Mouse (Mus musculus) liver, adult 10 weeks (tissue): ENCODE measurements around the gene Naa40. TPM values are rescaled to one million over a fixed set of nuclear protein-coding genes. Genes with fewer than 3 reads are reported as not detected.

Experiments
- polyA plus RNA-seq: library from polyadenylated mRNA; stranded (reverse); fragments of 350-450 nt; fragmentation: Illumina TruSeq; extraction: RNeasy Lipid Tissue Mini Kit (QIAGEN cat#74804); gene quantifications from one replicate; pipeline ENCODE4 v1.2.3, GENCODE M21; 2014; ENCODE audit warnings: low read depth, low replicate concordance

The Naa40 gene
- 4.1 TPM for polyA plus RNA-seq

DNA sequence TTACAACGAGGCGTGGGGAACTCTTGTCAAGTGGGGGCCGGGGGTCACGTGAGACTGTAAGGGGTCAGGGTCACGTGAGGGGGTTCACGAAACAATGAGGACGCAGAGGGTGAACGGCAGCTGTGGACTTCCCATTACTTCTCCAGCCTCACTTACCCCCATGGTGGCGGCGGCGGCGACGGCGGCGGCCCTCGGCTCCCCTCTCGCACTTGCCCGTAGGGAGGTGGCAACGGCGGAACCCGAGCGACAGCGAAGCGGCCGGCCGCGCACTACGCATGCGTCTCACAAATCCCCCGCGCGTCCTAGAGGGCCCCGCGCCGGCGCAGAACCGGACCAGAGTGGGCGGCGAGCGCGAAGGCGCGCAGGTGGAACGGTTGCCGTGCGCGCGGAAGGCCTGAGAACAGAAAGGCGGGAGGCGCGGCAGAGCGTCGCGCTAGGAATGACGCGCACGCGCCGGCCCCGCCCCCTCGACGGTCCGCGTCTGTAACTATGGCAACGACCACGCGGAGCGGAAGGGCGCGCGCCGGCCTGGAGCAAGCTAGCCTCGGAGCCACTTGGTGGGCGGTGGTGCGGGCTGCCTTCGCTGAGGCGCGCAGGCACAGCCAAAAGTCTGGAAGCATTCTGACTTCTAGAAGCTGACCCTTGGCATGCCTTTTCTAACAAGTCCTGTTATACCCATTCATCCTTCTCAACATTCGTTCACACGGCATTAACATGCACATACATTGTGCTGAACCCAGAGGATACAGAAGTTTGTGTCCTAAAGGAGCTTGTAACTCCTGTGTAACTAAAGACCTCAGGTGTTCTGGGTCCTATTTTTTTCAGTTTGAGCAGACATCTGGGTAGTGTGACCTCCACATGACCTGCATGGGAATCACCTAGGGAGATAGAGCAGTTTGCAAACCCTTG, at the start of gene Naa40:
TSS of gene Naa40 (minus strand) at position 402 of the 909 bp plus-strand sequence.

DNA sequence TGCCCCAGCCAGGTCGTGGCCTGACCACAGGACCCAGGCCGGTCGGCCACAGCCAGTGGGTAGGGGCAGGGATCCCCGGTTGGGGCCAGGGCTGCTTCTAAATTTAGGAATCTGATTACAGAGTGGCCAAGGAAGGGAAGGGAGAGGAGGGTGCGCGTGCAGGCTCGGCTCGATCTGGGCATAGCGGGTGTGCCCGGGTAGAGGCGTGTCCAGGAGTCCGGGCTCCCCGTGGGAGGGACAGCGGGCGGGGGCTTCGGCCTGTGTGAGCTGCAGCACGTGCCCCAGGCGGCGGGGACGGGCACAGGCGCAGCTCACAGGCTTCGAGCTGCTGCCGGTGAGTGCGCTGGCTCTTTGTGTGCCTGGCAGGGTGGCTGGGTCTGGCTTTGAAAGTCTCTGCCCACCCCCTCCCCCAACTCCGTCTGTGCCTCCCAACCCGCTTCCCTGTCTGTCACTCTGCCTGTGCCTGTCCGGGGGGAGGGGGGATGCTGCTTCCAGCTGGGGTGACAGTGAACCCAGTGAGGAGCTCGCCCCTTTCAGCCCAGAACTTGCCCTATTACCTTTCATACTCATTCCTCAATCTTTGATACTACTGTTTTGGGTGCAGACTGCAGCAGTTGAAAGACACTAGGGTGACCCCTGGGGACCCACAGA, 26.2 kb upstream of the Naa40 start, which contains the start of gene Rcor2:
TSS of gene Rcor2 (plus strand) at position 235 of the 651 bp plus-strand sequence.

DNA sequence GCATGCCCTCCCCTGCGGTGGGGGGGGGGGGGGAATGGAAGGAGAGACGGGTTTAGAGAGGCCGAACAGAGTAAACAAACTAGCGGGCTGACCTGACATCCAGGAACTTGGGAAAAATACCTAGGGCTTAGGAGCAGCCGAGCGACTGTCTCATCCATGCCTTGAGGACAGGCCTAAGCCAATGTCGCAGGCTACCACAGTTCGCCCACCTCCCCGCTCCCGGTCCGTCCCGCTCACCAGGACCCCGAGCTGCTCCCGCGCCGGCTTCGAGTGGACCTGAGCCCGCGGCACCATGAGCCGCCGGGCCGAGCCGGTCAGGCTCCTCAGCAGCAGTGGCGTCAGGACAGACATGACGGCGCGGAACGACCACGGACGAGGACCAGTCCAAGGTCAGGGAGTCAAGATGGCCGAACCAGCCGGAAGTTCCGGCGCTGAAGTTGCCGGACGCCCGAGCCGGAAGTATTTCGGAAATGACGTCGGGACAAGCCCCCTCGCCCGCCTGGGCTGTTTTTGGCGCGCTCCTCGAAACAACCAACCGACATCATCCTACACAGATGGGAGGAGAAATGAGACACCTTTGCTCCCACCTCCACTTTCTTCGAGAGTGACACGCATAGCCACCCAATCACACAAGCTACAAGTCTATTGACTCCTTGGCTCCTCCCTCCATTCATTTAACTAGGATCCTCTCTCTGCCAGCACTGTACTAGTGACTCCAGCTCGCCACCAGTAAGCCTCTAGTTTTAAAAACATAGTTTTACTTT, 23.6 kb downstream of the Naa40 start, which contains the start of gene Cox8a:
TSS of gene Cox8a (minus strand) at position 455 of the 764 bp plus-strand sequence.

DNA sequence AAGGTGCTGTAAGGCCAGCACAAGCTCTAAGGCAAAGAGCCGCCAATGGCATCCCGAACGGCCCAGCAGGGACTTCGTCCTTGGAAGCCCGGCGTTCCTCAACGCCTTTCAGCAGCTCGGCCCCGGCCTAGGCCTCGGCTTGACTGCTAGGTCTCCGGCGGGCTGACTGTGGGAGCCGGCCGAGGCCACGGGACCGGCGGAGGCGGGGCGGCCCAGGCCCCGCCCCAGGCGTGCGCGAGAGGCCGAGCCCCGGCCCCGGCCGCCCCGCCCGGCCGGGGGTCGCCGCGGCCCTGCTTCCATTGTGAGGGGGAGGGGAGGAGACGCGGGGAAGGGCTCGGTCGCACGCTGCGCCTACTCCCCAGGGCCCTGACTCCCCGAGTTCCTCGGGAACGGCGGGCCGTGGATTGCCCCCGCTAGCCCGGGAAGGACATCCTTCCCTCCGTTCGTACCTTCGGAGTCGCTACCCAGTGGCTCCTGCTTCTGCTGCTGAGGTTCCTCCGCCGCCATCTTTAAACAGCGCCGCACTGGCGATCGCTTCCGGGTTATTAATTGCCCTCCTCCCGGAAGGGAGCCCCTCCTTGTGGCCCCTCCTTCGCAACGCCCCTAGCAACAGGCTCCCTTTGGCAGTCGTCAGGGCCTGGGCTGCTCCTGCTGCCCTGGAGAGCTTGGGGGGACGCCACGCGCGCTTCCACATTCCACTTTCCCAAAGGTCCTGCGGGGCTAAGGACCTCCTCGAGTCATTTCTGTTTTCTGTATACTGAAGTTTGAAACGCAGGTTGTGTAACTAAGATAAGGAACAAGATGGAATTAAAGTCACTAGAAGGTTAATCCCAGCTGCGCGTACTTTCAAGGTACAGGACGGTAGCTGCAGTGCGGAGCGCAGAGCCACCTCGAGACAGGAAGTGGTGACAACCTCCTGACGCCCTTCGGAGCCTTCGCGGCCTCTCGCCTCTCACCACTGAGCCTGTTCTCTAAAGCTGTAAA, 34.9 kb downstream of the Naa40 start, which contains the start of gene Otub1:
TSS of gene Otub1 (minus strand) at position 564 of the 984 bp plus-strand sequence.

Other genes with a start within 250 kb of the Naa40 start
- gene Dnajc4, start 248.6 kb downstream of the Naa40 start, polyA plus RNA-seq: 2.7 TPM
- gene Nudt22, start 245.1 kb downstream of the Naa40 start, polyA plus RNA-seq: not detected
- 0.58 TPM for gene Trpt1, start 245.1 kb downstream of the Naa40 start, polyA plus RNA-seq
- 0.16 TPM for gene Fermt3, start 221.7 kb downstream of the Naa40 start, polyA plus RNA-seq
- 34.1 TPM for gene Stip1, start 201.2 kb downstream of the Naa40 start, polyA plus RNA-seq
- gene Macrod1, start 184.4 kb downstream of the Naa40 start, polyA plus RNA-seq: 9.3 TPM
- gene Flrt1, start 135.5 kb downstream of the Naa40 start, polyA plus RNA-seq: not detected
- gene Otub1, start 34.9 kb downstream of the Naa40 start, polyA plus RNA-seq: 15.7 TPM
- gene Cox8a, start 23.6 kb downstream of the Naa40 start, polyA plus RNA-seq: 131 TPM
- gene Rcor2, start 26.1 kb upstream of the Naa40 start, polyA plus RNA-seq: not detected
- gene Mark2, start 100.7 kb upstream of the Naa40 start, polyA plus RNA-seq: 6.3 TPM
- gene Spindoc, start 141.8 kb upstream of the Naa40 start, polyA plus RNA-seq: 0.29 TPM
- 0.98 TPM for gene 2700081O15Rik, start 176.4 kb upstream of the Naa40 start, polyA plus RNA-seq
- 142 TPM for gene Rtn3, start 242.1 kb upstream of the Naa40 start, polyA plus RNA-seq